Mouse (Mus musculus): ENCODE data around the gene Kif13a. TPM values are rescaled to one million over a fixed set of nuclear protein-coding genes. Genes with fewer than 3 reads are reported as not detected.

Kif13a gene
- polyA plus RNA-seq, 1 experiment from 2014 or later: 39.8 TPM

- Histone ChIP-seq H3K4me1 (ENCODE audit: control insufficient read depth, insufficient read depth, low read length) (no peaks in the 10 kb centered on the region), H3K4me3 (ENCODE audit: low read depth, low read length) (no peak overlapping the region), H3K4me2 (no peak overlapping the region), H3K36me3 (ENCODE audit: control insufficient read depth, insufficient read depth, low read length) (peaks cover 28% of the 10 kb centered on the region), H3K9me3 (replicated peaks; ENCODE audit: control insufficient read depth, low read length) (peaks cover 5% of the 10 kb centered on the region; the same call in 1 of the 2 replicates), H3K27me3 (ENCODE audit: control insufficient read depth, insufficient read depth, low read length) (no peaks in the 10 kb centered on the region), H3K9ac (ENCODE audit: low read depth, low read length) (no peak overlapping the region), H3K27ac (ENCODE audit: low read depth, low read length) (no peak overlapping the region)
- no peak for ATAC-seq (replicated peaks; ENCODE audit: insufficient number of reproducible peaks, low FRiP score, low TSS enrichment)
- WGBS (ENCODE audit: insufficient replicate concordance): 90% methylated on average over 10 of the region's 10 CpGs
Observed at GRCm38 (mm10) chr13:46834805-46835204, 94.9 kb downstream of the Kif13a start.

GRCm38 (mm10) chr13:46833586-46833985 lies 96.1 kb downstream of the Kif13a start:
- H3K27ac ChIP-seq (ENCODE audit: low read depth, low read length): no peak overlapping the region
- peaks cover 5% of the 10 kb centered on the region; the same call in 1 of the 2 replicates for H3K9me3 ChIP-seq (replicated peaks; ENCODE audit: control insufficient read depth, low read length)
- H3K9ac ChIP-seq (ENCODE audit: low read depth, low read length): no peak overlapping the region
- no peak overlapping the region for H3K4me2 ChIP-seq
- 89% methylated on average over 5 of the region's 5 CpGs for WGBS (ENCODE audit: insufficient replicate concordance)
- H3K36me3 ChIP-seq (ENCODE audit: control insufficient read depth, insufficient read depth, low read length): peaks cover 33% of the 10 kb centered on the region
- no peaks in the 10 kb centered on the region for H3K27me3 ChIP-seq (ENCODE audit: control insufficient read depth, insufficient read depth, low read length)
- H3K4me1 ChIP-seq (ENCODE audit: control insufficient read depth, insufficient read depth, low read length): no peaks in the 10 kb centered on the region
- no peak overlapping the region for H3K4me3 ChIP-seq (ENCODE audit: low read depth, low read length)
- ATAC-seq (replicated peaks; ENCODE audit: insufficient number of reproducible peaks, low FRiP score, low TSS enrichment): no peak

GRCm38 (mm10) chr13:46832956-46833355 lies 96.7 kb downstream of the Kif13a start:
- Histone ChIP-seq H3K4me3 (ENCODE audit: low read depth, low read length) (no peak overlapping the region), H3K27ac (ENCODE audit: low read depth, low read length) (no peak overlapping the region), H3K36me3 (ENCODE audit: control insufficient read depth, insufficient read depth, low read length) (peaks cover 33% of the 10 kb centered on the region), H3K9ac (ENCODE audit: low read depth, low read length) (no peak overlapping the region), H3K4me2 (no peak overlapping the region), H3K9me3 (replicated peaks; ENCODE audit: control insufficient read depth, low read length) (peaks cover 5% of the 10 kb centered on the region; the same call in 1 of the 2 replicates), H3K4me1 (ENCODE audit: control insufficient read depth, insufficient read depth, low read length) (no peaks in the 10 kb centered on the region), H3K27me3 (ENCODE audit: control insufficient read depth, insufficient read depth, low read length) (no peaks in the 10 kb centered on the region)
- 69% methylated on average over 3 of the region's 3 CpGs for WGBS (ENCODE audit: insufficient replicate concordance)
- no peak for ATAC-seq (replicated peaks; ENCODE audit: insufficient number of reproducible peaks, low FRiP score, low TSS enrichment)

- Histone ChIP-seq H3K9me3 (replicated peaks; ENCODE audit: control insufficient read depth, low read length) (0 out of 2 replicates have a peak, but pooled peaks cover 2% of the 10 kb centered on the region), H3K4me2 (no peak overlapping the region), H3K9ac (ENCODE audit: low read depth, low read length) (no peak overlapping the region), H3K4me1 (ENCODE audit: control insufficient read depth, insufficient read depth, low read length) (0 out of 2 replicates have a peak, but pooled peaks cover 5% of the 10 kb centered on the region), H3K36me3 (ENCODE audit: control insufficient read depth, insufficient read depth, low read length) (peaks cover 12% of the 10 kb centered on the region), H3K27me3 (ENCODE audit: control insufficient read depth, insufficient read depth, low read length) (no peaks in the 10 kb centered on the region), H3K4me3 (ENCODE audit: low read depth, low read length) (no peak overlapping the region), H3K27ac (ENCODE audit: low read depth, low read length) (no peak overlapping the region)
- ATAC-seq (replicated peaks; ENCODE audit: insufficient number of reproducible peaks, low FRiP score, low TSS enrichment): no peak
- 88% methylated on average over 4 of the region's 4 CpGs for WGBS (ENCODE audit: insufficient replicate concordance)
Observed at GRCm38 (mm10) chr13:46823271-46823670, 106.4 kb downstream of the Kif13a start.

GRCm38 (mm10) chr13:46822200-46822599 lies 107.5 kb downstream of the Kif13a start:
- H3K4me1 ChIP-seq (ENCODE audit: control insufficient read depth, insufficient read depth, low read length): 0 out of 2 replicates have a peak, but pooled peaks cover 5% of the 10 kb centered on the region
- no peak overlapping the region for H3K4me2 ChIP-seq
- H3K27ac ChIP-seq (ENCODE audit: low read depth, low read length): no peak overlapping the region
- WGBS (ENCODE audit: insufficient replicate concordance): 79% methylated on average over 8 of the region's 8 CpGs
- H3K9me3 ChIP-seq (replicated peaks; ENCODE audit: control insufficient read depth, low read length): 0 out of 2 replicates have a peak, but pooled peaks cover 2% of the 10 kb centered on the region
- H3K27me3 ChIP-seq (ENCODE audit: control insufficient read depth, insufficient read depth, low read length): no peaks in the 10 kb centered on the region
- no peak for ATAC-seq (replicated peaks; ENCODE audit: insufficient number of reproducible peaks, low FRiP score, low TSS enrichment)
- H3K4me3 ChIP-seq (ENCODE audit: low read depth, low read length): no peak overlapping the region
- no peak overlapping the region for H3K9ac ChIP-seq (ENCODE audit: low read depth, low read length)
- peaks cover 12% of the 10 kb centered on the region for H3K36me3 ChIP-seq (ENCODE audit: control insufficient read depth, insufficient read depth, low read length)

GRCm38 (mm10) chr13:46819729-46820223 lies 109.9 kb downstream of the Kif13a start:
- no peak overlapping the region for H3K4me2 ChIP-seq
- 77% methylated on average over 13 of the region's 13 CpGs for WGBS (ENCODE audit: insufficient replicate concordance)
- ATAC-seq (replicated peaks; ENCODE audit: insufficient number of reproducible peaks, low FRiP score, low TSS enrichment): no peak
- no peak overlapping the region for H3K4me3 ChIP-seq (ENCODE audit: low read depth, low read length)
- H3K27me3 ChIP-seq (ENCODE audit: control insufficient read depth, insufficient read depth, low read length): no peaks in the 10 kb centered on the region
- no peak overlapping the region for H3K27ac ChIP-seq (ENCODE audit: low read depth, low read length)
- H3K36me3 ChIP-seq (ENCODE audit: control insufficient read depth, insufficient read depth, low read length): peaks cover 14% of the 10 kb centered on the region
- H3K9me3 ChIP-seq (replicated peaks; ENCODE audit: control insufficient read depth, low read length): no peaks in the 10 kb centered on the region
- H3K4me1 ChIP-seq (ENCODE audit: control insufficient read depth, insufficient read depth, low read length): 0 out of 2 replicates have a peak, but pooled peaks cover 5% of the 10 kb centered on the region
- H3K9ac ChIP-seq (ENCODE audit: low read depth, low read length): no peak overlapping the region

GRCm38 (mm10) chr13:46819202-46819728 lies 110.4 kb downstream of the Kif13a start:
- Histone ChIP-seq H3K27me3 (ENCODE audit: control insufficient read depth, insufficient read depth, low read length) (no peaks in the 10 kb centered on the region), H3K4me1 (ENCODE audit: control insufficient read depth, insufficient read depth, low read length) (0 out of 2 replicates have a peak, but pooled peaks cover 5% of the 10 kb centered on the region), H3K4me2 (no peak overlapping the region), H3K36me3 (ENCODE audit: control insufficient read depth, insufficient read depth, low read length) (peaks cover 16% of the 10 kb centered on the region), H3K9ac (ENCODE audit: low read depth, low read length) (no peak overlapping the region), H3K4me3 (ENCODE audit: low read depth, low read length) (no peak overlapping the region), H3K27ac (ENCODE audit: low read depth, low read length) (no peak overlapping the region), H3K9me3 (replicated peaks; ENCODE audit: control insufficient read depth, low read length) (no peaks in the 10 kb centered on the region)
- ATAC-seq (replicated peaks; ENCODE audit: insufficient number of reproducible peaks, low FRiP score, low TSS enrichment): no peak
- WGBS (ENCODE audit: insufficient replicate concordance): 66% methylated on average over 8 of the region's 8 CpGs

GRCm38 (mm10) chr13:46818374-46818773 lies 111.3 kb downstream of the Kif13a start:
- H3K27me3 ChIP-seq (ENCODE audit: control insufficient read depth, insufficient read depth, low read length): no peaks in the 10 kb centered on the region
- H3K9me3 ChIP-seq (replicated peaks; ENCODE audit: control insufficient read depth, low read length): no peaks in the 10 kb centered on the region
- H3K4me3 ChIP-seq (ENCODE audit: low read depth, low read length): no peak overlapping the region
- H3K27ac ChIP-seq (ENCODE audit: low read depth, low read length): no peak overlapping the region
- ATAC-seq (replicated peaks; ENCODE audit: insufficient number of reproducible peaks, low FRiP score, low TSS enrichment): no peak
- 0 out of 2 replicates have a peak, but pooled peaks cover 5% of the 10 kb centered on the region for H3K4me1 ChIP-seq (ENCODE audit: control insufficient read depth, insufficient read depth, low read length)
- H3K4me2 ChIP-seq: no peak overlapping the region
- H3K36me3 ChIP-seq (ENCODE audit: control insufficient read depth, insufficient read depth, low read length): peaks cover 17% of the 10 kb centered on the region
- 76% methylated on average over 9 of the region's 9 CpGs for WGBS (ENCODE audit: insufficient replicate concordance)
- H3K9ac ChIP-seq (ENCODE audit: low read depth, low read length): no peak overlapping the region
